ENCODE assay signal across 8 mouse cellular contexts in the genomic region with DNA sequence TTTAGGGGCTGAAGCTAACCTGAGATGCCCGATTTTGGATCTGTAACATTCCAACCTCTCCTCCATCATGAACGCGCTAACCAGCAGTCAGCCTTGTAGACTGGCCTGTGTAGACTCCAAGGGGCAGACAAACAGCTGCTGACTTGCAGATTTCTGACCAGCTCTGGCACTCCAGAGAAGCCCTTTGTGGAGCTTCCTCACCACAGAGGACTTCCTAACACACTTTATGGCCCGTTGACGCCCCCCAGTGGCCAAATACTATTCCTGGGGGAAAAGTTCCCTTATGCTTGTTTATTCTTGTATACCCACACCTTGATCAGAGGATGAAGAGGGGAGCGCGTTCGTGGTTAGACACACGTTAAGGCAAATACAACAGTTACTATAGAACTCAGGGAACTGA. TPM values are rescaled to one million over a fixed set of nuclear protein-coding genes. Genes with fewer than 3 reads are reported as not detected.
DNase-seq lines count a peak whose midpoint lies in the region; ATAC-seq and TF ChIP-seq lines count a peak whose summit lies in the region.

No protein-coding gene starts in this region.

- H3K27ac ChIP-seq in forebrain, postnatal 0 days (ENCODE audit: low read depth, low read length), result no peak overlapping the region
- no peak overlapping the region for H3K27ac ChIP-seq in forebrain, embryonic 16.5 days (ENCODE audit: low read length)
- no peak overlapping the region for H3K27ac ChIP-seq in stomach, postnatal 0 days (replicated peaks)

- H3K27me3 ChIP-seq in forebrain, postnatal 0 days (ENCODE audit: insufficient read depth, low read length), result no peaks in the 10 kb centered on the region
- no peaks in the 10 kb centered on the region for H3K27me3 ChIP-seq in forebrain, embryonic 16.5 days (replicated peaks; ENCODE audit: control insufficient read depth, insufficient read depth, low read length)
- no peaks in the 10 kb centered on the region for H3K27me3 ChIP-seq in stomach, postnatal 0 days (ENCODE audit: control insufficient read depth, insufficient read depth, low read length)

- no peaks in the 10 kb centered on the region for H3K36me3 ChIP-seq in forebrain, postnatal 0 days (ENCODE audit: insufficient read depth)
- no peaks in the 10 kb centered on the region for H3K36me3 ChIP-seq in forebrain, embryonic 16.5 days (ENCODE audit: control insufficient read depth, insufficient read depth)
- H3K36me3 ChIP-seq in stomach, postnatal 0 days (ENCODE audit: control insufficient read depth, insufficient read depth, low read length), result no peaks in the 10 kb centered on the region

- TF ChIP-seq EP300 in stomach, postnatal 0 days (optimal IDR thresholded peaks at IDR 0.05), result no peak

- no peak for DNase-seq in forebrain, postnatal 0 days
- DNase-seq in CD4-positive helper T cell, adult 2 months (ENCODE audit: low read depth, low spot score), result peak; percentile 72
- DNase-seq in adrenal gland, postnatal 10 days, result peak; percentile 62
- peak; percentile 66 for DNase-seq in gastrocnemius, adult 18-20 months (ENCODE audit: low spot score)
- DNase-seq in kidney, postnatal 36 days, result peak; percentile 81 to 90
- DNase-seq in lung, postnatal 4 days, result peak; percentile 29 to 57
- peak; percentile 57 for DNase-seq in stomach, postnatal 0 days (ENCODE audit: low spot score)

- no peak overlapping the region for H3K4me3 ChIP-seq in forebrain, postnatal 0 days (ENCODE audit: low read depth, low read length)
- H3K4me3 ChIP-seq in forebrain, embryonic 16.5 days (replicated peaks; ENCODE audit: low read length), result no peak overlapping the region
- H3K4me3 ChIP-seq in stomach, postnatal 0 days (ENCODE audit: low read depth, low read length), result no peak overlapping the region

- no peaks in the 10 kb centered on the region for H3K4me1 ChIP-seq in forebrain, postnatal 0 days (ENCODE audit: insufficient read depth)
- H3K4me1 ChIP-seq in forebrain, embryonic 16.5 days (replicated peaks; ENCODE audit: control insufficient read depth, insufficient read depth, low read length), result 0 out of 2 replicates have a peak, but pooled peaks cover 2% of the 10 kb centered on the region
- no peaks in the 10 kb centered on the region for H3K4me1 ChIP-seq in stomach, postnatal 0 days (replicated peaks; ENCODE audit: control insufficient read depth, insufficient read depth)

- peak; percentile 30 for TF ChIP-seq CTCF in forebrain, postnatal 0 days (IDR thresholded peaks at IDR 0.05; ENCODE audit: low read depth)
- TF ChIP-seq CTCF in stomach, postnatal 0 days (IDR thresholded peaks at IDR 0.05; ENCODE audit: low read depth), result peak; percentile 62

- no peak for ATAC-seq in forebrain, postnatal 0 days
- ATAC-seq in forebrain, embryonic 16.5 days, result no peak
- ATAC-seq in stomach, postnatal 0 days (ENCODE audit: low FRiP score, low TSS enrichment), result no peak

- no peaks in the 10 kb centered on the region for H3K9me3 ChIP-seq in forebrain, postnatal 0 days (ENCODE audit: low read length)
- H3K9me3 ChIP-seq in forebrain, embryonic 16.5 days (ENCODE audit: control insufficient read depth, low read length), result no peaks in the 10 kb centered on the region
- no peaks in the 10 kb centered on the region for H3K9me3 ChIP-seq in stomach, postnatal 0 days (ENCODE audit: control insufficient read depth, low read length)

- no peak overlapping the region for H3K9ac ChIP-seq in forebrain, postnatal 0 days
- no peak overlapping the region for H3K9ac ChIP-seq in forebrain, embryonic 16.5 days (replicated peaks; ENCODE audit: low read depth, low read length)
- no peak overlapping the region for H3K9ac ChIP-seq in stomach, postnatal 0 days (ENCODE audit: low read length)

- H3K4me2 ChIP-seq in forebrain, postnatal 0 days (ENCODE audit: low read depth), result no peak overlapping the region
- no peak overlapping the region for H3K4me2 ChIP-seq in forebrain, embryonic 16.5 days (ENCODE audit: low read length)
- H3K4me2 ChIP-seq in stomach, postnatal 0 days (replicated peaks; ENCODE audit: low read depth), result no peak overlapping the region

- 72% methylated on average over 9 of the region's 9 CpGs for WGBS in forebrain, postnatal 0 days
- 71% methylated on average over 9 of the region's 9 CpGs for WGBS in forebrain, embryonic 16.5 days
- WGBS in stomach, postnatal 0 days, result 64% methylated on average over 9 of the region's 9 CpGs

RNA-seq across cellular contexts. Expression of gene Rsbn1l, which starts 12.8 kb away (rescaled TPM):
- 5.3 and 5.4 TPM in 2 replicates for total RNA-seq in forebrain, postnatal 0 days (2014; rRNA removed)
- polyA plus RNA-seq in forebrain, postnatal 0 days (2015; fragmentation: Nextera tagmentation; extraction: Ambion mirVana), result 3.0 and 3.1 TPM in 2 replicates
- 5.1 and 5.8 TPM in 2 replicates for polyA plus RNA-seq in forebrain, embryonic 16.5 days (2015; fragmentation: Nextera tagmentation; extraction: Ambion mirVana)
- 10 to 100 TPM; 11.2 to 15.7 TPM for total RNA-seq in adrenal gland, postnatal 10 days (2021)
- 10 to 100 TPM in 1 of 2 experiments, 1 to 10 TPM in 1; 8.8 to 11.1 TPM for total RNA-seq in gastrocnemius, adult 18-20 months (2021)
- 3.4 and 3.7 TPM in 2 replicates for polyA plus RNA-seq in stomach, postnatal 0 days (2015; fragmentation: Nextera tagmentation; extraction: Ambion mirVana)
